Mouse (Mus musculus): ENCODE measurements at regions not wholly inside any gene's neighbourhood (a gene's known extent, or its start where the extent isn't known, plus 50 kb on each side); places are given as distances from the start of the nearest gene placed in this dataset.

- no peak for DNase-seq (ENCODE audit: low read depth, low spot score)
Measured at GRCm38 (mm10) chr9:43977773-43978172, 65.4 kb upstream of the Thy1 start.

- no peak for DNase-seq (ENCODE audit: low read depth, low spot score)
Measured at GRCm38 (mm10) chr9:43981376-43981775, 61.8 kb upstream of the Thy1 start.

GRCm38 (mm10) chr9:43982359-43982889, 60.8 kb upstream of the Thy1 start:
- DNase-seq (ENCODE audit: low read depth, low spot score): peak; percentile 39

GRCm38 (mm10) chr9:43983220-43983619, 60.0 kb upstream of the Thy1 start:
- no peak for DNase-seq (ENCODE audit: low read depth, low spot score)

- peak; percentile 92 for DNase-seq (ENCODE audit: low read depth, low spot score)
Measured at GRCm38 (mm10) chr9:43984181-43985062, 58.8 kb upstream of the Thy1 start.

- DNase-seq (ENCODE audit: low read depth, low spot score): no peak
Measured at GRCm38 (mm10) chr9:43987957-43988356, 55.2 kb upstream of the Thy1 start.

GRCm38 (mm10) chr9:43988981-43989860, 54.0 kb upstream of the Thy1 start:
- no peak for DNase-seq (ENCODE audit: low read depth, low spot score)

- no peak for DNase-seq (ENCODE audit: low read depth, low spot score)
Measured at GRCm38 (mm10) chr9:43990124-43990523, 53.1 kb upstream of the Thy1 start.

GRCm38 (mm10) chr9:43993221-43993976, 49.8 kb upstream of the Thy1 start:
- DNase-seq (ENCODE audit: low read depth, low spot score): no peak
